Mouse (Mus musculus): ENCODE results near the gene Lrfn2.

- TF ChIP-seq CTCF (IDR thresholded peaks at IDR 0.05; ENCODE audit: extremely low read depth, insufficient read depth, low read length) = no peak
- TF ChIP-seq POLR2A (IDR thresholded peaks at IDR 0.05; ENCODE audit: extremely low read depth, insufficient read depth, low read length) = no peak
These were observed 30.5 kb downstream of the Lrfn2 start for GRCm38 (mm10) chr17:48962646-48963045.

Measured in cortical plate, adult 2 months (tissue).